Mouse (Mus musculus) neural tube, embryonic 15.5 days (tissue): ENCODE data around the gene Prkaca. TPM values are rescaled to one million over a fixed set of nuclear protein-coding genes. Genes with fewer than 3 reads are reported as not detected.

Experiments
- microRNA counts: library from miRNA; unstranded; fragments of <30 nt; microRNA quantifications from one replicate; lab custom pipeline; 2016
- microRNA-seq: library from miRNA; unstranded; fragments of <30 nt; microRNA quantifications from one replicate; pipeline ENCODE4, GENCODE M21; 2017
- polyA plus RNA-seq: library from polyadenylated mRNA; unstranded; fragments of >200 nt; fragmentation: Nextera tagmentation; extraction: Ambion mirVana; gene quantifications from 2 replicates; pipeline ENCODE4 v1.2.1, GENCODE M21; 2015

Gene Prkaca
- polyA plus RNA-seq, 1 experiment from 2014 or later: 256 TPM

MicroRNA genes within 50 kb of the gene (microRNA counts, 519-probe panel; counts per million panel counts)
- not detected for microRNA mmu-miR-1199 (lab: Ali Mortazavi, UCI)

Small RNA genes within 50 kb of the gene (microRNA-seq; reads per million reads assigned to microRNA genes)
- gene Gm44330: not detected
- gene Gm44450: not detected
- not detected for gene Mir1199
- gene Mir8111: 0.52 reads per million

Other genes starting within 250 kb of the Prkaca start
- gene Adgre5, start 231.7 kb upstream of the Prkaca start, polyA plus RNA-seq: 12.2 and 15.5 TPM in 2 replicates
- gene Adgrl1, start 72.9 kb upstream of the Prkaca start, polyA plus RNA-seq: 43.0 and 54.1 TPM in 2 replicates
- 1.1 TPM in 2 replicates for gene Gm10644, start 17.8 kb upstream of the Prkaca start, polyA plus RNA-seq
- gene Asf1b, start 17.5 kb upstream of the Prkaca start, polyA plus RNA-seq: 8.0 and 24.4 TPM in 2 replicates
- 7.9 and 8.4 TPM in 2 replicates for gene Samd1, start 24.7 kb downstream of the Prkaca start, polyA plus RNA-seq
- gene 1700067K01Rik, start 28.5 kb downstream of the Prkaca start, polyA plus RNA-seq: 0.82 and 1.2 TPM in 2 replicates
- 0.69 and 1.6 TPM in 2 replicates for gene 2210011C24Rik, start 39.2 kb downstream of the Prkaca start, polyA plus RNA-seq
- 14.1 and 17.0 TPM in 2 replicates for gene Palm3, start 48.5 kb downstream of the Prkaca start, polyA plus RNA-seq
- 0.37 and 1.7 TPM in 2 replicates for gene Il27ra, start 69.6 kb downstream of the Prkaca start, polyA plus RNA-seq
- gene Rln3, start 72.0 kb downstream of the Prkaca start, polyA plus RNA-seq: 1.0 and 1.4 TPM in 2 replicates
- gene Gm10643, start 92.1 kb downstream of the Prkaca start, polyA plus RNA-seq: 1.4 and 1.8 TPM in 2 replicates
- 8.7 and 9.5 TPM in 2 replicates for gene Rfx1, start 93.8 kb downstream of the Prkaca start, polyA plus RNA-seq
- gene Dcaf15, start 131.8 kb downstream of the Prkaca start, polyA plus RNA-seq: 18.5 and 21.6 TPM in 2 replicates
- gene Podnl1, start 153.0 kb downstream of the Prkaca start, polyA plus RNA-seq: 0.47 and 0.49 TPM in 2 replicates
- gene Cc2d1a, start 174.9 kb downstream of the Prkaca start, polyA plus RNA-seq: 41.3 and 43.7 TPM in 2 replicates
- gene 4930432K21Rik, start 175.0 kb downstream of the Prkaca start, polyA plus RNA-seq: 2.0 and 2.6 TPM in 2 replicates
- gene Nanos3, start 212.2 kb downstream of the Prkaca start, polyA plus RNA-seq: 7.4 and 11.9 TPM in 2 replicates